Mouse (Mus musculus): ENCODE measurements around the gene Cyp2j12. TPM values are rescaled to one million over a fixed set of nuclear protein-coding genes. Genes with fewer than 3 reads are reported as not detected.

Gene Cyp2j12
- polyA plus RNA-seq, 1 experiment from 2014 or later, result not detected

DNA sequence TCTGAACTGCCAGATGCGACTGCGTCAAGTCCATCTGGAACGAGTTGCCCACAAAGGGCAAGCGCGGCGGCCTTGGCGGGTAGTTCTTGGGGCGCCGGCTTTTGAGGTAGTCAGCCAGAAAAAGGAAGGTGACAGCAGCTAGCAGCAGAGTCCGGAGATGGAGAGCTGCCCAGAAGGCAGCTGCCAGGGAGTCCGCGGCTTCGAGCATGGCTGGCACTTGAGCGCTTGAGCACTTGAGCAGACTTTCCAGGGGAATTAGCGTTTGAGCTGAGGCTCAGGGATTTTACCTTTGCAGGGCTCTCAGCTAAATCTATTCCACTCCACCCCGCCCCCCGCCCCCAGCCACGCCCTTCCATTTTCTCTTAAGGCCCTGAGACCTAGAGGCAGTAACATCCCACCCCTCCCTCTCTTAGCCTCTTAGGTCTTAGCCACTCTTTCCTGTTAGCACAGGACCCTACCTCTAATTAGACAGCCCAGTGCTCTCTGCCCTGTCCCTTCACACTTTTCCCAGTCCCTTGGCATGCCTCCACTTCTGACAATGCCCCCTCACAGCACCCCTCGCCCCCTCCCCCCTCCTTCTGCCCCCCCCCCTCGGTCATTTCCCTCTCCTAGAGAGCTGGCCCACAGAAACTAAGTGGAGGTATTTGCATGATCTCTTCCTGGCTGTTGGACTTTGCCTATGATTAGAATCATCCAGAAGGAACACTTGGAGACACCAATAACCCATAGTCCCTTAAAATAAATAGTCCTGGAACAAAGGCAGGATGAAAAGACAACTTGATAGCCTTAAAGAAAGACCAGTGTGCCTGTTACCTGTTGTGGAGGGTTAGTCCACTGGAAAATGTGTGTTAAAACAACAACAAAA lies 63.5 kb downstream of the Cyp2j12 start, which contains the start of gene Cyp2j13:
Gene Cyp2j13 (minus strand): TSS at position 286 of the 865 bp plus-strand sequence.
- Histone ChIP-seq H3K27ac (no peak within 1 kb of the TSS), H3K27me3 (replicated peaks) (no peaks in the 10 kb centered on the region), H3K4me1 (no peaks in the 10 kb centered on the region), H3K4me2 (no peak within 1 kb of the TSS), H3K4me3 (no peak within 1 kb of the TSS), H3K9ac (no peak within 1 kb of the TSS), H3K9me3 (replicated peaks) (no peaks in the 10 kb centered on the region), H3K36me3 (no peaks in the 10 kb centered on the region)
- 12% methylated on average over 20 of the region's 20 CpGs for WGBS (ENCODE audit: insufficient replicate concordance)
- no peak for ATAC-seq

GRCm38 (mm10) chr4:96062045-96062444 lies 78.9 kb downstream of the Cyp2j12 start:
- no peaks in the 10 kb centered on the region for H3K27me3 ChIP-seq (replicated peaks)
- H3K4me2 ChIP-seq, result no peak overlapping the region
- no peak overlapping the region for H3K27ac ChIP-seq
- H3K9me3 ChIP-seq (replicated peaks), result no peaks in the 10 kb centered on the region
- H3K9ac ChIP-seq, result no peak overlapping the region
- no peaks in the 10 kb centered on the region for H3K36me3 ChIP-seq
- no peak for ATAC-seq
- WGBS (ENCODE audit: insufficient replicate concordance), result 58% methylated on average over 2 of the region's 2 CpGs
- no peak overlapping the region for H3K4me3 ChIP-seq
- H3K4me1 ChIP-seq, result no peaks in the 10 kb centered on the region

GRCm38 (mm10) chr4:96060106-96060505 lies 80.8 kb downstream of the Cyp2j12 start:
- no peaks in the 10 kb centered on the region for H3K9me3 ChIP-seq (replicated peaks)
- no peak overlapping the region for H3K9ac ChIP-seq
- ATAC-seq, result no peak
- no peak overlapping the region for H3K27ac ChIP-seq
- no peak overlapping the region for H3K4me3 ChIP-seq
- H3K36me3 ChIP-seq, result no peaks in the 10 kb centered on the region
- no peak overlapping the region for H3K4me2 ChIP-seq
- no peaks in the 10 kb centered on the region for H3K4me1 ChIP-seq
- WGBS (ENCODE audit: insufficient replicate concordance), result 67% methylated on average over 2 of the region's 2 CpGs
- H3K27me3 ChIP-seq (replicated peaks), result no peaks in the 10 kb centered on the region

Other genes starting within 250 kb of the Cyp2j12 start
- 6.6 and 7.2 TPM in 2 replicates for gene Hook1, start 173.9 kb downstream of the Cyp2j12 start, polyA plus RNA-seq (2016; fragmentation: Nextera tagmentation; extraction: Ambion mirVana)
- gene Cyp2j13, start 63.6 kb downstream of the Cyp2j12 start, polyA plus RNA-seq (2016; fragmentation: Nextera tagmentation; extraction: Ambion mirVana), result not detected in 2 replicates
- not detected in 2 replicates for gene Cyp2j7, start 95.5 kb upstream of the Cyp2j12 start, polyA plus RNA-seq (2016; fragmentation: Nextera tagmentation; extraction: Ambion mirVana)
- not detected in 2 replicates for gene Cyp2j11, start 207.5 kb upstream of the Cyp2j12 start, polyA plus RNA-seq (2016; fragmentation: Nextera tagmentation; extraction: Ambion mirVana)